Comparison of ENCODE assay signal across 29 mouse cellular contexts in genomic region chr16:37860213-37860612, GRCm38 (mm10). TPM values are rescaled to one million over a fixed set of nuclear protein-coding genes. Genes with fewer than 3 reads are reported as not detected.
A peak's percentile ranks its signal among the peaks of the same experiment; 100 is the strongest.
DNase-seq lines count a peak whose midpoint lies in the region; ATAC-seq lines count a peak whose summit lies in the region.
"Had no signal": no experiment of that assay in that cellular context is flagged by ENCODE, and none has a peak within 500 bp of the region (broad histone marks: within the 10 kb centered on the region; RNA-seq: fewer than 3 reads in every experiment).

No protein-coding gene starts in this region.

- H3K4me3 ChIP-seq in midbrain, embryonic 11.5 days (ENCODE audit: low read depth, low read length) = no peak overlapping the region
- no peak overlapping the region for H3K4me3 ChIP-seq in midbrain, embryonic 15.5 days
- H3K4me3 ChIP-seq in kidney, embryonic 16.5 days (ENCODE audit: low read length) = no peak overlapping the region
- H3K4me3 ChIP-seq: embryonic facial prominence, embryonic 12.5 days; embryonic facial prominence, embryonic 15.5 days; hindbrain, embryonic 10.5 days; hindbrain, embryonic 13.5 days had no signal

- H3K9ac ChIP-seq in midbrain, embryonic 11.5 days (ENCODE audit: low read length) = no peak overlapping the region
- no peak overlapping the region for H3K9ac ChIP-seq in midbrain, embryonic 15.5 days
- H3K9ac ChIP-seq in kidney, embryonic 16.5 days (replicated peaks; ENCODE audit: low read length) = no peak overlapping the region
- H3K9ac ChIP-seq: embryonic facial prominence, embryonic 12.5 days; embryonic facial prominence, embryonic 15.5 days; hindbrain, embryonic 13.5 days had no signal

- intact Hi-C loops in heart, postnatal 25 days (cut with DNase I) = no loop called here

- peak; percentile 80 for DNase-seq in heart, adult 11 months
- no peak for DNase-seq in heart, postnatal 25 days (ENCODE audit: low spot score)
- DNase-seq in midbrain, embryonic 11.5 days (ENCODE audit: low spot score, missing footprints) = peak; percentile 76
- DNase-seq in kidney, postnatal 25 days = peak; percentile 29 to 55
- DNase-seq in adrenal gland, postnatal 14 days = no peak
- no peak for DNase-seq in right cerebral cortex, adult 18-20 months
- DNase-seq: adrenal gland, adult 8-10 months; adrenal gland, postnatal 36 days; cerebellum, adult 11 months; cerebellum, adult 2 months; cerebellum, adult 9-11 months; cerebellum, postnatal 25 days; gastrocnemius, postnatal 10 days; gastrocnemius, postnatal 36 days; heart, postnatal 36 days had no signal

- no peaks in the 10 kb centered on the region for H3K36me3 ChIP-seq in midbrain, embryonic 11.5 days (ENCODE audit: control insufficient read depth, insufficient read depth, low read length)
- no peaks in the 10 kb centered on the region for H3K36me3 ChIP-seq in midbrain, embryonic 15.5 days (replicated peaks)
- H3K36me3 ChIP-seq in kidney, embryonic 16.5 days (ENCODE audit: insufficient read depth, low read length) = no peaks in the 10 kb centered on the region
- H3K36me3 ChIP-seq: embryonic facial prominence, embryonic 12.5 days; embryonic facial prominence, embryonic 15.5 days; hindbrain, embryonic 10.5 days; hindbrain, embryonic 13.5 days had no signal

- H3K4me2 ChIP-seq in midbrain, embryonic 11.5 days = no peak overlapping the region
- no peak overlapping the region for H3K4me2 ChIP-seq in midbrain, embryonic 15.5 days
- no peak overlapping the region for H3K4me2 ChIP-seq in kidney, embryonic 16.5 days (replicated peaks; ENCODE audit: low read depth, low read length)
- H3K4me2 ChIP-seq: embryonic facial prominence, embryonic 12.5 days; embryonic facial prominence, embryonic 15.5 days; heart, embryonic 11.5 days; hindbrain, embryonic 13.5 days had no signal

- H3K9me3 ChIP-seq in midbrain, embryonic 11.5 days (ENCODE audit: control insufficient read depth, low read length) = no peaks in the 10 kb centered on the region
- H3K9me3 ChIP-seq in midbrain, embryonic 15.5 days = no peaks in the 10 kb centered on the region
- no peaks in the 10 kb centered on the region; the same call in 1 of the 2 replicates for H3K9me3 ChIP-seq in kidney, embryonic 16.5 days (ENCODE audit: low read length)
- H3K9me3 ChIP-seq: embryonic facial prominence, embryonic 12.5 days; embryonic facial prominence, embryonic 15.5 days; hindbrain, embryonic 10.5 days; hindbrain, embryonic 13.5 days had no signal

- no peaks in the 10 kb centered on the region for H3K27me3 ChIP-seq in midbrain, embryonic 11.5 days (ENCODE audit: control insufficient read depth, insufficient read depth, low read length)
- no peaks in the 10 kb centered on the region for H3K27me3 ChIP-seq in midbrain, embryonic 15.5 days (replicated peaks)
- H3K27me3 ChIP-seq in kidney, embryonic 16.5 days (ENCODE audit: insufficient read depth, low read length) = no peaks in the 10 kb centered on the region
- H3K27me3 ChIP-seq: embryonic facial prominence, embryonic 12.5 days; embryonic facial prominence, embryonic 15.5 days; hindbrain, embryonic 13.5 days had no signal

- H3K27ac ChIP-seq in midbrain, embryonic 11.5 days (ENCODE audit: low read depth, low read length) = no peak overlapping the region
- H3K27ac ChIP-seq in midbrain, embryonic 15.5 days = no peak overlapping the region
- H3K27ac ChIP-seq in kidney, embryonic 16.5 days (ENCODE audit: low read length) = 0 out of 2 replicates have a peak overlapping the region, but pooled peaks have one; percentile 17
- H3K27ac ChIP-seq: embryonic facial prominence, embryonic 12.5 days; embryonic facial prominence, embryonic 15.5 days; hindbrain, embryonic 10.5 days; hindbrain, embryonic 13.5 days had no signal

- 82% methylated on average over 7 of the region's 7 CpGs for WGBS in midbrain, embryonic 11.5 days
- WGBS in midbrain, embryonic 15.5 days = 80% methylated on average over 7 of the region's 7 CpGs
- 63% methylated on average over 7 of the region's 7 CpGs for WGBS in kidney, embryonic 16.5 days

- ATAC-seq in midbrain, embryonic 11.5 days (ENCODE audit: low FRiP score) = no peak
- ATAC-seq in midbrain, embryonic 15.5 days (replicated peaks) = no peak
- ATAC-seq in kidney, embryonic 16.5 days (ENCODE audit: low FRiP score, low TSS enrichment) = 0 out of 2 replicates have a peak, but pooled peaks have one; percentile 36
- ATAC-seq: activated CD4-positive, CD25-positive, alpha-beta regulatory T cell, adult 4 months; forebrain, embryonic 14.5 days; hindbrain, embryonic 16.5 days had no signal

- H3K4me1 ChIP-seq in midbrain, embryonic 11.5 days (ENCODE audit: control insufficient read depth, insufficient read depth, low read length) = no peaks in the 10 kb centered on the region; the same call in 1 of the 2 replicates
- no peaks in the 10 kb centered on the region for H3K4me1 ChIP-seq in midbrain, embryonic 15.5 days
- no peaks in the 10 kb centered on the region for H3K4me1 ChIP-seq in kidney, embryonic 16.5 days (ENCODE audit: insufficient read depth, low read length)
- H3K4me1 ChIP-seq: embryonic facial prominence, embryonic 12.5 days; embryonic facial prominence, embryonic 15.5 days had no signal

RNA-seq across cellular contexts. Expression of gene Gm36028, which starts 0.7 kb away (rescaled TPM):
- total RNA-seq in heart, postnatal 25 days (2021) = under 1 TPM; 0.44 to 0.53 TPM
- 0.12 and 0.15 TPM in 2 replicates for polyA plus RNA-seq in midbrain, embryonic 11.5 days (2014; fragmentation: Nextera tagmentation; extraction: Ambion mirVana)
- not detected in 2 replicates for polyA plus RNA-seq in midbrain, embryonic 15.5 days (2015; fragmentation: Nextera tagmentation; extraction: Ambion mirVana)
- polyA plus RNA-seq in kidney, embryonic 16.5 days (2015; fragmentation: Nextera tagmentation; extraction: Ambion mirVana) = 0.67 and 0.71 TPM in 2 replicates
- total RNA-seq in adrenal gland, postnatal 14 days (2021) = 0.34 and 0.41 TPM in 2 replicates
- total RNA-seq: ES-E14; gastrocnemius, adult 18-20 months; gastrocnemius, postnatal 36 days; granulocyte monocyte progenitor cell, adult 5-6 weeks had no signal
- polyA plus RNA-seq: activated CD4-positive, CD25-positive, alpha-beta regulatory T cell, adult 4 months; hindbrain, embryonic 13.5 days; hindbrain, embryonic 16.5 days had no signal

RNA-seq across cellular contexts. Expression of gene Lrrc58, which starts 8.0 kb away (rescaled TPM):
- total RNA-seq in heart, postnatal 25 days (2021) = 10 to 100 TPM; 64.0 to 70.1 TPM
- polyA plus RNA-seq in midbrain, embryonic 11.5 days (2014; fragmentation: Nextera tagmentation; extraction: Ambion mirVana) = 49.8 and 53.1 TPM in 2 replicates
- 41.6 and 41.9 TPM in 2 replicates for polyA plus RNA-seq in midbrain, embryonic 15.5 days (2015; fragmentation: Nextera tagmentation; extraction: Ambion mirVana)
- 54.3 and 60.6 TPM in 2 replicates for polyA plus RNA-seq in kidney, embryonic 16.5 days (2015; fragmentation: Nextera tagmentation; extraction: Ambion mirVana)
- 253 and 277 TPM in 2 replicates for total RNA-seq in adrenal gland, postnatal 14 days (2021)

RNA-seq across cellular contexts. Expression of gene Gpr156, which starts 56.1 kb away (rescaled TPM):
- not detected for total RNA-seq in heart, postnatal 25 days (2021)
- polyA plus RNA-seq in midbrain, embryonic 11.5 days (2014; fragmentation: Nextera tagmentation; extraction: Ambion mirVana) = 3.4 and 4.2 TPM in 2 replicates
- 6.2 and 6.4 TPM in 2 replicates for polyA plus RNA-seq in midbrain, embryonic 15.5 days (2015; fragmentation: Nextera tagmentation; extraction: Ambion mirVana)
- 0.85 and 1.3 TPM in 2 replicates for polyA plus RNA-seq in kidney, embryonic 16.5 days (2015; fragmentation: Nextera tagmentation; extraction: Ambion mirVana)
- total RNA-seq in adrenal gland, postnatal 14 days (2021) = 0.26 TPM in 2 replicates
- total RNA-seq: common myeloid progenitor, adult 5-6 weeks; gastrocnemius, adult 18-20 months; granulocyte monocyte progenitor cell, adult 5-6 weeks; heart, postnatal 36 days had no signal
- polyA plus RNA-seq: activated CD4-positive, CD25-positive, alpha-beta regulatory T cell, adult 4 months had no signal

Comparison
In these comparisons a context has a peak if more than half of its experiments do, and no peak if none do; other contexts are left out.
1. DNase-seq: peak in heart, adult 11 months (single experiment), midbrain, embryonic 11.5 days (single experiment) and kidney, postnatal 25 days (2 of 2); none in heart, postnatal 25 days (single experiment), adrenal gland, postnatal 14 days (single experiment) and right cerebral cortex, adult 18-20 months (single experiment).